Comparison of ENCODE assay signal across 17 mouse cellular contexts in genomic region chr14:105830701-105831100, GRCm38 (mm10).
DNase-seq lines count a peak whose midpoint lies in the region; ATAC-seq and TF ChIP-seq lines count a peak whose summit lies in the region.
"Had no signal": no experiment of that assay in that cellular context is flagged by ENCODE, and none has a peak within 500 bp of the region (broad histone marks: within the 10 kb centered on the region; RNA-seq: fewer than 3 reads in every experiment).

No protein-coding gene starts in this region.

- H3K27me3 ChIP-seq in heart, embryonic 12.5 days (replicated peaks) = no peaks in the 10 kb centered on the region
- H3K27me3 ChIP-seq in heart, adult 2 months (ENCODE audit: control insufficient read depth, insufficient read depth, low read length) = no peaks in the 10 kb centered on the region
- H3K27me3 ChIP-seq: forebrain, embryonic 12.5 days; hindbrain, embryonic 13.5 days; neural tube, embryonic 15.5 days had no signal

- no peaks in the 10 kb centered on the region for H3K79me2 ChIP-seq in heart, adult 2 months (replicated peaks; ENCODE audit: control insufficient read depth, insufficient read depth, low read length)

- no peak overlapping the region for H3K9ac ChIP-seq in heart, embryonic 12.5 days
- no peak overlapping the region for H3K9ac ChIP-seq in heart, adult 2 months (ENCODE audit: low read depth, low read length)
- H3K9ac ChIP-seq: forebrain, embryonic 12.5 days; hindbrain, embryonic 13.5 days; neural tube, embryonic 15.5 days had no signal

- 71% methylated on average over 12 of the region's 12 CpGs for WGBS in heart, embryonic 12.5 days
- 69% methylated on average over 12 of the region's 12 CpGs for WGBS in heart, adult 2 months

- TF ChIP-seq POLR2A in heart, adult 2 months (IDR thresholded peaks at IDR 0.05; ENCODE audit: insufficient read depth, low read depth, low read length) = no peak

- H3K36me3 ChIP-seq in heart, embryonic 12.5 days = no peaks in the 10 kb centered on the region
- H3K36me3 ChIP-seq in heart, adult 2 months (ENCODE audit: control insufficient read depth, insufficient read depth, low read length) = no peaks in the 10 kb centered on the region
- H3K36me3 ChIP-seq: forebrain, embryonic 12.5 days; hindbrain, embryonic 13.5 days; neural tube, embryonic 15.5 days had no signal

- no peak for TF ChIP-seq CTCF in heart, adult 2 months (IDR thresholded peaks at IDR 0.05)

- no peak for DNase-seq in heart, adult 2 months
- DNase-seq in ES-CJ7 (ENCODE audit: low read depth, low spot score) = peak; percentile 37
- DNase-seq in lung, adult 18-20 months = peak; percentile 50 to 60
- peak; percentile 48 for DNase-seq in lung, postnatal 25 days (ENCODE audit: low spot score)
- DNase-seq in cerebellum, adult 11 months = no peak
- no peak for DNase-seq in left cerebral cortex, postnatal 4 days
- DNase-seq: B cell, adult 2 months; cerebellum, adult 9-11 months; gastrocnemius, postnatal 25 days; kidney, postnatal 4 days; thymus, adult 18-20 months had no signal

- H3K27ac ChIP-seq in heart, embryonic 12.5 days (ENCODE audit: poor library complexity, severe bottlenecking) = 0 out of 2 replicates have a peak overlapping the region, but pooled peaks have one; percentile 46
- H3K27ac ChIP-seq in heart, adult 2 months = no peak overlapping the region
- H3K27ac ChIP-seq: forebrain, embryonic 12.5 days; hindbrain, embryonic 13.5 days; macrophage; neural tube, embryonic 15.5 days had no signal

- no peak overlapping the region for H3K4me2 ChIP-seq in heart, embryonic 12.5 days
- H3K4me2 ChIP-seq: forebrain, embryonic 12.5 days; hindbrain, embryonic 13.5 days; midbrain, embryonic 11.5 days; neural tube, embryonic 15.5 days had no signal

- TF ChIP-seq EP300 in heart, adult 2 months (IDR thresholded peaks at IDR 0.05; ENCODE audit: insufficient read depth, low read depth, low read length) = no peak

- intact Hi-C loops in heart, adult 2 months (cut with DNase I) = no loop called here
- intact Hi-C loops in left cerebral cortex, postnatal 4 days (cut with DNase I) = no loop called here

- no peak for ATAC-seq in heart, embryonic 12.5 days (ENCODE audit: insufficient number of reproducible peaks, low FRiP score)

- H3K4me3 ChIP-seq in heart, embryonic 12.5 days = no peak overlapping the region
- no peak overlapping the region for H3K4me3 ChIP-seq in heart, adult 2 months
- H3K4me3 ChIP-seq: forebrain, embryonic 12.5 days; hindbrain, embryonic 13.5 days; neural tube, embryonic 15.5 days had no signal

- H3K9me3 ChIP-seq in heart, embryonic 12.5 days (replicated peaks) = no peaks in the 10 kb centered on the region
- H3K9me3 ChIP-seq: forebrain, embryonic 12.5 days; hindbrain, embryonic 13.5 days; neural tube, embryonic 15.5 days had no signal

- H3K4me1 ChIP-seq in heart, embryonic 12.5 days (replicated peaks) = 0 out of 2 replicates have a peak, but pooled peaks cover 2% of the 10 kb centered on the region
- no peaks in the 10 kb centered on the region for H3K4me1 ChIP-seq in heart, adult 2 months (ENCODE audit: control insufficient read depth, insufficient read depth, low read length)
- H3K4me1 ChIP-seq: forebrain, embryonic 12.5 days; hindbrain, embryonic 13.5 days; neural tube, embryonic 15.5 days had no signal

Comparison
In these comparisons a context has a peak if more than half of its experiments do, and no peak if none do; other contexts are left out.
1. DNase-seq: peak in ES-CJ7 (single experiment), lung, adult 18-20 months (2 of 2) and lung, postnatal 25 days (single experiment); none in heart, adult 2 months (0 of 2), cerebellum, adult 11 months (single experiment) and left cerebral cortex, postnatal 4 days (single experiment).